Mouse (Mus musculus) frontal cortex, postnatal 25 days (tissue): Measurements from ENCODE around the gene Smarca4.
A peak's percentile ranks its signal among the peaks of the same experiment; 100 is the strongest.

Source experiments
- DNase-seq, 2 experiments: peaks; one replicate each; pipeline ENCODE4 v3.0.0; 2022; ENCODE audit warnings: low spot score in 2 of 2

Smarca4 gene

GRCm38 (mm10) chr9:21721036-21721435 lies 105.1 kb downstream of the Smarca4 start:
- no peak for DNase-seq

DNA sequence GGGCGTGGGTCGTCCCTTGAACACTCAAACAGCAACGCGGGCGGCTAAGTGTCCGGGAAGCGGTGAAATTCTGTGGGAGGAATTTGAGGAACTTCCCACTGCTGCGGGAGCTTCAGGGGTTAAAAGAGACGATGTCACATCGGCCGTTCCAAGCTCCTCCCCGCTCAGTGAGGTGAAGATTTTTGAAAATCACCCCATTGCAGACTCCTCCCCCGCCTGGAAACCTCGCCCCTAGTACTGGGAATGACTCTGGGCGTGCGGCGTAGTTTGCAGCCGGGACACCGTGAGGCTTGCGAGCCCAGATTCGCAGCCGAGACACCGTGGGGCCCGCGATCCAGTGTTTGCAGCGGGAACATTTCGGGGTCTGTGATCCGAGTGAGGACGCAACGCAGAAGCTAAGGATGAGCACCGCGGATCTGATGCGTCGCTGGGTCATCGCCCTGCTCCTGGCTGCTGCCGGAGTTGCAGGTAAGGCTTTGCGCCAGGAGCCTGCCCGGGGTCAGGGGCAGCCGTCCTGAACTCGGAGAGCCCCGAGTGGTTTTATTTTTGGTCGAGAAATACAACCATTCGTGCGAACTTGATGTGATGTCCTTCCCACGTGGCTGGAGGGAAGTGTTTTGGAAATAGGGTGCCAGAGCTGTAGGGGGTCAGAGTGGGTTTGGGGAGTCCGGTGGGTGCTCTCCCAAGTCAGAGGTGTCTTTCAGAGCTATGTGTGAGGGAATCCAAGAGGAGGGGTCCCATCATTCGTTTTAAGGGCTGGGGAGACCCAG lies 107.6 kb downstream of the Smarca4 start, which contains the start of gene Ldlr:
Gene Ldlr (plus strand): TSS at position 107 of the 770 bp plus-strand sequence.
- DNase-seq, result peak; percentile 45 to 66

GRCm38 (mm10) chr9:21724147-21724536 lies 108.2 kb downstream of the Smarca4 start:
- peak; percentile 65 to 84 for DNase-seq

- DNase-seq, result no peak
Observed at GRCm38 (mm10) chr9:21725224-21726121, 109.5 kb downstream of the Smarca4 start.

- no peak for DNase-seq
Observed at GRCm38 (mm10) chr9:21726218-21726975, 110.4 kb downstream of the Smarca4 start.

DNA sequence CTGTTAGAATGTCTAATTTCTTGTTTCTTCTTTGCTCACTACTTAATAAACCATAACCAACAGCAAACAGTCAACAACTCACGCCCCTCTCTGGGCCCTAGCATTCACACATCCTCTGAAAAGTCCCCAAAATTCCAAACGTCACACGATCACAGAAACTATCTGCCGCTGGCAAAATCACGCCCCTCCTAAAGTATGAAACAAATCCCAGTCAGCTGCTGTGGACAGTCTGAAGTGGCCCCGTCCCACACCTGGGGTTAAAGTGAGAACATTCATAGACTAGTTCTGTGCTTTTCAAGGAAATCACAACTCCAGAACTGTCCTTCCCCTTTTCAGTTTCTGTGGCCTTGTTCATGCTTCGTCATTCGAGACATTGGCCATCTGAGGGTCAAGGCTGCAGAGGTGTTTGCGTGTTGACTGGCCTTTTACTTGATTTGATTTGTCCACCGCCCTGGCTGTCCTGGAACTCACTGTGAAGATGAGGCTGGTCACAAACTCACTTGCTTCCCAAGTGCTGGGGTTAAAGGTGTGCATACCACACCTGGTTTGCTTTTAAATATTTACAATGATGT lies 112.4 kb downstream of the Smarca4 start:
- no peak for DNase-seq

DNA sequence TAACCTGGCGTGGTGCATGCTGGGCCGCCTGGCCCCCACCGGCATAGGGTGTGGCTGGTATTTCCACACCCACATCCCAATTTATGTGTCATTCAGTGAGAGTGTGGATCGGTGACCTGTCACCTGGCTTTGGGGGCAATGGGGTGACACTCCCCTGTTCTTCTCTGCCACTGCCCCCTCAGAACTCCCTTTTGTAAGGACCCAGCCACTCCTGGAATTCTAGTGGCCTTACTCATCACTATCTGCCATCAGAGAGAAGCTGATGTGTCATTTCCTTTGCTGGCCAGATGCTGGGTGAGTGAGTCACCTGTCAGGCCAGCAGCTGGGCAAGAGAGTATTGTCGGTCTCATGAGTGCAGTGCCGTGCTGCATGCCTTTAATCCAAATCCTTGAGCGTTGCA lies 113.3 kb downstream of the Smarca4 start:
- no peak for DNase-seq

DNA sequence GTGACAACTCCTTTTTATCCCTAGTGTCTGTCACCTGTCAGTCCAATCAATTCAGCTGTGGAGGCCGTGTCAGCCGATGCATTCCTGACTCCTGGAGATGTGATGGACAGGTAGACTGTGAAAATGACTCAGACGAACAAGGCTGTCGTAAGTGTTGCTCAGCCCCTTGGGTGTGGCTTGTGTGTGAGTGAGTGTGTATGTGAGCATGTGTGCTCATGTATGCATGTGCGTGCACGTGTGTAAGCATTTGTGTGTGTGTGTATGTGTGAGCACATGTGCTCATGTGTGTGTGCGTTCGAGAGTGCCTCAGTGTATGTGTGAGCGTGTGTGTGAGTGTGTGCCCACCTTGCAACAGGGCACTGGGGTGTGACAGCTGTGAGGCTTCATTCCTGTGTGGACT lies 116.3 kb downstream of the Smarca4 start:
- no peak for DNase-seq

- no peak for DNase-seq
Observed at GRCm38 (mm10) chr9:21733446-21733845, 117.5 kb downstream of the Smarca4 start.

DNA sequence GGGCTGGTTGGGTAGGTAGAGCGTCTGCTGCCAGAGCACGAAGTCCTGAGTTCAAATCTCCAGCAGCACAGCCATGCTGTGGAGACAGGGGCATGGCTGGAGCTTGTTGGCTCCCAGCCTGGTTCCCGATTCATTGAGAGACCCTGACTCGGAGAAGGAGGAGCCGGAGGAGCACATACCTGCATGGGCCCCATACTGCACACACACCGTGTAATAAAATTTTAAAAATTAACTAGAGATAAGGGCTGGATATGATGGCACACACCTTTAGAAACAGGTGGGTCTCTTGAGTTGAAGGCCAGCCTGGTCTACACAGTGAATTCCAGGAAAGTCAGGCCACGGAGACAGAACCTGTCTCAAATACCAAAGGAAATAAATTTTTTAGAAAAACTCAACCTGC lies 118.0 kb downstream of the Smarca4 start:
- no peak for DNase-seq

- DNase-seq, result no peak
Observed at GRCm38 (mm10) chr9:21735126-21735525, 119.2 kb downstream of the Smarca4 start.

DNA sequence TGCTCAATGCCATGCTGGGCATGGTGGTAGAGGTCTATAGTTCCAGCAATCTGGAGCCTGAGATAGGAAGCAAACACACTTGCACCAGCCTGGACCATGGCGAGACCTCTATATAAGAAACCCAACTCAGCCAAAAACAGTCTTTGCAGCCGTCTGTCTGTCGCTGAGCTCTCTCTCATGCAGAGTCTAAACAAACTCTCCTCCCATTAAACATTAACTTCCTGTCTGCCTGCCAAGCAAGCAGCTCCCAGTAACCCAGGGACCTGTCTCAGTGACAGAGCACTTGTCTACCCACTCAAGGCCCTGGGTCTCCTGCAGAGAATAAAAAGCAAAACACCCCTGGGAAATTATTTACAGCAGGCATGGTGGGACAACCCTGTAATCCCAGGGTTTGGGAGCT lies 120.6 kb downstream of the Smarca4 start:
- no peak for DNase-seq

- DNase-seq, result no peak
Observed at GRCm38 (mm10) chr9:21737188-21737587, 121.2 kb downstream of the Smarca4 start.

- DNase-seq, result no peak
Observed at GRCm38 (mm10) chr9:21738776-21739175, 122.8 kb downstream of the Smarca4 start.

DNA sequence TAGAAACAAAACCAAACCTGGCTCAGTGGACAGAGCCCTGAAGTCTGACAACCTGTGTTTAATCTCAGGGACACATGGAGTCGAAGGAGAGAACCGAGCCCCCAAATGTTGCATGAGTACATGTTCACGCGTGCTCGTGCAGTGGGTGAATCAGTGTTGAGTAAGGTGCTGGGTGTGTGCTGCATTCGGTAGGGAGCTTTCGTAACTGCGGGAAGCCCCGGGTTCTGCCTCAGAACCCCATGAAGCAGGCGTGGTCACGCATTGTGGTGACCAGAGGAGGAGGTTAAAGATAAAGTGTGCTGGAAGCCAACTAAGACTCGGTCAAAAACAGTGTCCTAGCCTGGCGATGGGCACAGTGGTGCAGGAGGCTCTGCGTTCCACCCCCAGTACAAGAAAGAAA lies 124.5 kb downstream of the Smarca4 start:
- no peak for DNase-seq

DNA sequence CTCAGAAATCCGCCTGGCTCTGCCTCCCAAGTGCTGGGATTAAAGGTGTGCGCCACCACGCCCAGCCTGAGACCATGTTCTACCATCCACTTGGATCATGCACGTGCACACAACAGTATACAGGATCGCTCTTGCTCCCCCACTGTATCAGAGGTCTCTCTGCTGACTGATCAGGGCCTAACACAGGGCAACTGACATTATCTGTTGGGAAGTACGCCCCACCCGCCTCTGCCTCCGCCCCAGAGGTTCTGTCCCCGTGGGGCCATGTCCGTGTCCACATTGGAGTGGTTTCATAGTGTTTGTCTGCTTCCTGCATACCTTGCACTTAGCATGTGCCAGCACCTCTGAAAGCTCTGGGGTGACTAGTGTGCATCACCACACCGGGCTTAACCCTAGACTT lies 125.5 kb downstream of the Smarca4 start:
- DNase-seq, result no peak

- DNase-seq, result no peak
Observed at GRCm38 (mm10) chr9:21747238-21747774, 131.3 kb downstream of the Smarca4 start.

GRCm38 (mm10) chr9:21748033-21748432 lies 132.1 kb downstream of the Smarca4 start:
- no peak for DNase-seq

- DNase-seq, result no peak
Observed at GRCm38 (mm10) chr9:21748491-21748890, 132.5 kb downstream of the Smarca4 start.

DNA sequence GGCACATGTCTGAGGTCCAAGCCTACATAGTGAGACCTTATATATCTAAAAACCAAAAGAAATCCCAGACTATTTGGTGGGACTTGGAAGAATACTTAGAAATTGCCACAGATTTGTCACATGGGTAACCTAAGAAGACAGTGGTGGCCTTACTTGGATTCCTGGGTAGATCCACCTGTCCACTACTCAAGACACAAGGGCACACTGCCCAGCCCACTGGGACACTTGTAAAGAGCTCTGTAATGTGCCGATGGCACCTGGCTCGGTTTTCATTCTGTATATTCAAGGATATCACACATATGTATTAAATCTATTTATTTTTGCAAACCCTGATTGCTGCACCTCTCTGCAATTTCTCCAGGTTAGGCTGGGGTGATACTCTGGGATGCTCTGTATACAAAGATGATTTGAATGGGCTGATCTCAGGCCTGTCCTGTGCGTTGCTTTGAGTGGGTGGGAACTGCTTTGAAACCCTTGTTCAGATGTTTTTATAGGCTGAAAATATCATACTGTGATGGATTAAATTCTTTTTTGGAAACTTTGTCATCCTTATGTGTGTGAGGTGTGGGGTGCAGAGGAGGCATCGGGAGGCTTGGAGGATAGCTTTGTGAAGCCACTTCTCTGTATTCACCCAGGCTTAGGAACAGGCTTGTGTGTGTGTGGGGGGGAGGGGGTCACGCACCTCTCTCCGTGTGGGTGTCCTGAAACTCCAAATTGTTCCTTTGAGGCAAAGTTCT lies 133.6 kb downstream of the Smarca4 start:
- DNase-seq, result no peak

DNA sequence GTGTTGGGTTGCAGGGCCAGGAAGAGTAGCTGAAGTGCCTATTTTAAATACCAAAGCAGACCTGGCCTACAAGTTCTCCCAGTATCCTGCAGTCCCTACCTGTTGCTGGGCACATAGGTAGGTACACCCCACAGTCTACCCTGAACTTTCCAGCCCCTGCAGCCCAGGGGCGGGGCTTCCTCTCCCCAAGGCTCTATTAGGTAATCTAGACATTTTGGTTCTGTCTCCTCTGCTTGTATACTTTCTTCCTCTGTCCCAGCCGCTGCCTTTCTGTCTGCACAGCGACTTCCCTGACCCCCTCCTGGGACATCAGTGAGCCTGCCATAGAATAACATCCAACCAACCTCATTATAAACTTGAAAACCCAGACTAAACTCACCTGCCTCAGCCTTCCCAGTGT lies 134.4 kb downstream of the Smarca4 start:
- DNase-seq, result no peak
